Mouse (Mus musculus) ES-E14 (cell line): ENCODE data around the gene Tcf19.

Experiments used
- CHD2 ChIP-seq: IDR thresholded peaks from 2 replicates; pipeline ENCODE4 v1.6.1; 2014; ENCODE audit warnings: mild to moderate bottlenecking, low read depth, low read length, inconsistent platforms
- ZC3H11A ChIP-seq: IDR thresholded peaks from 2 replicates; pipeline ENCODE4 v1.6.1; 2012; ENCODE audit warnings: low read depth, mild to moderate bottlenecking, inconsistent platforms, low read length, borderline replicate concordance
- ZNF384 ChIP-seq: IDR thresholded peaks from 2 replicates; pipeline ENCODE4 v1.6.1; 2012; ENCODE audit warnings: low read depth, low read length, inconsistent platforms

GRCm38 (mm10) chr17:35547465-35547864, 30.8 kb upstream of the Tcf19 start:
- TF ChIP-seq CHD2 (no peak), ZC3H11A (no peak), ZNF384 (no peak)
